Mouse (Mus musculus): ENCODE data around the gene Nfu1.

Gene Nfu1

GRCm38 (mm10) chr6:87070641-87071040 is 61.6 kb downstream of the Nfu1 start:
- DNase-seq (ENCODE audit: low read depth) = no peak

DNA sequence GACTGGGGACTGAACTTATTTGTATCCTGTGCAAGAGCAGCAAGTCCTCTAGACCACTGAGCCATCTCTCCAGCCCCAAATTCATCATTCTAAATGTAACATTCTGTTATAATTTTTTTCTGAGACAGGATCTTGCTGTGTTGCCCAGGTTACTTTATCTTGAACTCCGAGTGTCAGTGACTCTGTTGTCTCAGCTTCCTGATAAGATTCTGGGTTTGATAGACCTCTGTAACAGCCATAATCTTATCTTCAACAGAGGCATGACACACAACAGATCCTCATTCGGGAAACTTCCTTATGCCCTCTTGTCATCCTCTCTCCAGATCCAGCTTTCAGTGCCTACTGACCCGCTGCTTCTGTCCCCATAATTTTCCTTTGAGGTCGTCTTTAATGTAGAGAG is 63.7 kb downstream of the Nfu1 start:
- DNase-seq (ENCODE audit: low read depth) = no peak

- DNase-seq (ENCODE audit: low read depth) = no peak
Observed at GRCm38 (mm10) chr6:87075092-87075685, 66.2 kb downstream of the Nfu1 start.

Measured in induced T-regulatory cell, adult 2 months (primary cell).